Mouse (Mus musculus) gastrocnemius, postnatal 36 days (tissue): Measurements from ENCODE around the gene Cyp2f2. TPM values are rescaled to one million over a fixed set of nuclear protein-coding genes. Genes with fewer than 3 reads are reported as not detected.

Experiments
- DNase-seq, 2 experiments: peaks; one replicate each; pipeline ENCODE4 v3.0.0; 2022
- intact Hi-C: fragments of 180-260 bp; cut with DNase I; formaldehyde crosslinking; loops from one replicate; pipeline ENCODE4 v1.15.1; 2025
- microRNA-seq, 2 experiments: library from miRNA; unstranded; fragments of <30 nt; microRNA quantifications; one replicate each; pipeline ENCODE4 v1.2.0; 2021
- total RNA-seq, 2 experiments: library from RNA; stranded (reverse); gene quantifications; 2 replicates each; pipeline ENCODE4 v1.2.3; 2021

Gene Cyp2f2
- total RNA-seq, 2 experiments from 2014 or later: 0.67 to 0.89 TPM

DNA sequence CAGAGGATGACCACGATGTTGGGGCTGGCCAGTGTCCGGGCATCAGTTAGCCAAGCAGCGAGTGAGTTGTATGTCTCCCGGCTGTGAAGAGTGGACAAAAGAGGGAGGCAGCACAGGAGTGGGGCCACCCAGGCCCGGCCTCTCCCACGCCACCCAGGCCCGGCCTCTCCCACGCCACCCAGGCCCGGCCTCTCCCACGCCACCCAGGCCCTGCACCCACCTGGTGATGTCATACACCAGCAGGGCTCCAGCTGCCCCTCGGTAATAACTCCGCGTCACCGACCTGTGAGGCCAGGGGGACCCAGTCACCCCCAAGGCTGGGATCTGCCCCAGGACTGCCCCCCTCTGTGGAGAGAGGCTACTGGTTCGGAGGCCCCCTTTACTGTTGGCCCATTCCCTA lies 54.8 kb downstream of the Cyp2f2 start:
- peak in 1 of 2 experiments; percentile 2 for DNase-seq

DNA sequence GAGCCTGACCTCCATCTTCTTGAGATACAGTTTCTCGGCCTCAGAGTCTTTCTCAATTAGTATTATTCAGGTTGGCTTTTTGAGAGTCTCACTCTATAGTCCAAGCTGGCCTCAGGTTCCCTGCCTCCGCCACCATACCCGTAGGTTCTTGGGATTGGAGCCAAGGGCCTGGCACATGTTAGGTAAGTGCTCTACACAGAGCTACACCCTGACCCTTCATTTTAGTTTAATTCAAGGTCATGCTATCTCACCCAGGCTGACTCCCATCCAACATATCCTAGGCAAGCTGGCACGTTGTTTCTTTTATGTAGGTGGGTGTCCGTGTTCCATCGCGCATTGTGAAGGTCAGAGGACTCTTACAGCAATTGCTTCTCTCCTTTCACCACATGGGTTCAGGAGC lies 55.2 kb downstream of the Cyp2f2 start:
- DNase-seq: no peak
- intact Hi-C loops: no loop called here

More for the DNA sequence above, 54.8 kb downstream of the Cyp2f2 start:
- intact Hi-C loops: no loop called here

DNA sequence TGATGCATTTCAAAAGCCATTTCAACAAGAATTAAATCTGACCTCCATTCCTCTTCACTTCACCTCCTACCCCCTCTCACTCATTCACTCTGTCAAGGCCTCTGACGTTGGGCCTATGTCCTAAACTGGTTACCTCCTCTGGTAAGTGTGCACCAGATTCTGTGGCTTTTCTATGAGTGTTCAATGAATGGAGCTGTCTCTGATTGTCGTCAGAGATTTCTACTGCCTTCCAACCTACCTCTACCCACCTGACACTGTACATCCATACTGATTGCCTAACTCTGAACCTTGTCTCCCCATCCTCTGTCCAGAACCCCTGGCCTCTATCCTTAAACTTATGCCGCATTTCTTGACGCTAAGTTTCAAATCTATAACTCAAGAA lies 58.2 kb downstream of the Cyp2f2 start:
- intact Hi-C loops: no loop called here

DNA sequence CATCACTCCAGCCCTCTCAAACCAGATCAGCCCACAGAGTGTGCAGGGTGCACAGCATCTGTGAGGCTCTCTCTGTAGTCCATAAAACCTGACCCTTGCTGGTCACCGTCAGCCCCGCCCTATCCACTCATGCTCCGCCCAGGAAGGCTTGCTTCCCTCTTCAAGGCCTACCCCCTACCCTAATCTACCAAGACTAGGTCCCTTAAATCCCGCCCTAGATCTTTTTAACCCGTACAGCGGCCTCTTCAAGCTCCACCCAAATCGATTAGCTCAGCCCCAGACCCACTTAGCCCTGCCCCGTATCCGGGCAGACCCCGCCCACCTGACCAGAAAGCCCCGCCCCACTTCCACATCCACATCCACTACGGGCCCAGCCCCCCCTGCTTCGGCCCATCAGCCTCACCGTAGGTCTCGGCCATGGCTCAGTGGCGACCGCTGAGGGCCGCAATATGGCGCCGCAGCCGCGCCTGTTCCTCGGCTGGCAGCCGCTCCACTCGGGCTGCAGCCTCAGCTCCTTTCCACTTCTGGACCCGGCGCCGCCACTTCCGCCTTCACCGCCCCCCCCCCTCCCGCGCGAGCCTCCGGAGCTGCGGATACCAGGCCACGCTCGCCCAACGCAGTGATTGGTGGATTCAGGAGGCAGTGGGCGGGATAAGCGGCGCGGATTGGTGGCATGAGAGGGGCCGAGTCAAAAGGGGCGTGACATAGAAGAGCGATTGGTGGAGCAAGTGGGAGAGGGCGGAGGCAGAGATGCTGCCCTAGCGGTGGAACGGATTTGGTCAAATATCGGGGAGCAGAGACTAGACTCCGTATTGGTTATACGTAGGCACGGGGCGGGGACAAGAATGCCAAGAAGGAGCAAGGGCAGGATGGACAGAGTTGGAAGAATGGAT lies 58.9 kb downstream of the Cyp2f2 start, which contains the start of gene Rab4b:
Rab4b (minus strand) TSS at position 573 of the 893 bp plus-strand sequence.
- intact Hi-C loops: no loop called here
- DNase-seq: peak; percentile 98 to 99

More for the DNA sequence above, 58.2 kb downstream of the Cyp2f2 start:
- no peak for DNase-seq

DNA sequence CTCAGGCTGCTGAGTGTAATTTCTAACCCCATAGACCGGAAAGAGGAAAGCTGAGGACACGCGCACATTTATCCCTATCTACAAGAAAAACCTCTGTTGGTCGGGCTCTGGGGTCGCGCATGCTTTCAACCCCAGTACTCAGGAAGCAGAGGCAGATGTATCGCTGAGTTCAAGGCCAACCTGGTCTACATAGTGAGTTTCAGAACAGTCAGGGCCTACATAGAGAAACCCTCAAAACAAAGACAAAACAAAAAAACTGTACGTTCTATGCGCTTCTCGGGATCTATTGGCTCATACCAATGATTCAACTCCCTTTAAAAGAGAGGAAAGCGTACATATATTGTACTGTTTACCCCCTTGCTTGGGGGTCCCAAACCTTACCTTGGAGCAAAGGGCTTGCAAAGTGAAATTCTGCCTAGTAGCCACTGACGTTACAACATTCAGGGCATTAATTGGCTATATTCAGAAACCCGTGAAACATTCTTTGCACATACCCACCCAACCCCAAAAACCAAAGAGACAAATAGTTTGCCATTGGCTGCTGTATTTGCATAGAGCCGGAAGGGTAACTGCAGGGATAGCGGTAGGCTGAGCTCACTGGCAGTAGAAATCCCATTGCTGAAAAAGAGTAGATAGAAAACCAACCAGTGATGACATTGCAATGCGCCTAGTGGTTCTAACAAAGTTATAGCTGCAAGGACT lies 59.7 kb downstream of the Cyp2f2 start:
- no peak for DNase-seq
- intact Hi-C loops: no loop called here

DNA sequence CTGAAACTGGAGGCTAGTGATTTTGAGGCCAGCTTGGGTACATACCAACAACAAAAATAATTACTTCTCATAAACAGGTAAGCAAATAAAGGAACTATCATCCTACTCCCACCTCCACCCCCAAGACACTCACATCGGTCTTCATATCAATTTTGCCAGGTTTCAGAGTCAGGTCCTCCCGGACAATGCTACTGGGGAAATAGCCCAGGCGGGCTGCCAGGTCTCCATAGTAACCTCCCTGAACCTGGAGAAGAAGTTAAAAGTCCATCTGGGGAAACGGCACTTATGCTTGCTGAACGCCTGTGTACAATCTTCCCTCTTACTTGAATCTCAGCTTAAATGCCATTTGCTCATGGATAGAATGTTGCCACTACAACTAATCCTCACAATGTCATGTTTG lies 60.3 kb downstream of the Cyp2f2 start:
- intact Hi-C loops: no loop called here
- peak; percentile 51 to 59 for DNase-seq

DNA sequence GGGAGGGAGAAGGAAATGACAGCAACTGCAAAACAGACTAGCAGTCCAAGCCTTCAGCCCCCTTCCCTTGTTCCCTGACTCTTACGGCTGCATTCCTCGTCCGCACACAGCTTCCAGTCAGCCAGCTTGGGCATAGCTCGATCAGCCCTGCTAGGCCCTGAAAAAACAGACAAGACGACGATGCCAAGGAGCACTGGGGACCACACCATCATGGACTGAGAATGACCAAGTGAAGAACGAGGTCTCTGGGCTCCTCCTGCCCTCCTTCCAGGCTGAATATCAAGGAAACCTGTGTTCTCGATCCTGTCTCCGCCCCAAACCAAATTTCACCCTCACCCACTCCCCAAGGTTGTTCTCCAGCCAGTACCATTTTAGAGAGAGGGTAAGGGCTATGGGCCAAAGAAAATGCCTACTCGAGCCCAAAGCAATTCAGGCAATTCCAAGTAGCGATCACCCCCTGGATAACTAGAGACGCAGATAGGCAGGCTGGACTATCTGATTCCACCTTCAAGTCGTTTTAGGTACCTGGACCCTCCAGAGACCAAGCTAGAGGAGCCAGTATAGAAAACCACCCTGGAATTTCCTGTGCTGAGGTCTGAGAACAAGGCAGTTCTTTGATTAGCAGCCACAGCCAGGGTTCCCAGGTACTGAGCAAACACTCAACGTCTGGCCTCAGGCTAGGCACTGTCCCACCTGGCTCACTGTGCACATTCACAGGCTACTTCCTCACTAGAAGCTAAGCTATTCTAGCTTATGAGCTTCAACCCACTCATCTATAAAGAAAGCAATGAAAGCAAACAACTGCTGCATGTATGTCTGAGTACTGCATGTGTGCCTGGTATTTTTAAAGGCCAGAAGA lies 61.4 kb downstream of the Cyp2f2 start, which contains the start of the genes Gm21983 and Mia:
Gm21983 (minus strand) TSS at position 250 of the 859 bp plus-strand sequence.
Mia (minus strand) TSS at position 321 of the 859 bp plus-strand sequence.
- intact Hi-C loops: no loop called here

DNA sequence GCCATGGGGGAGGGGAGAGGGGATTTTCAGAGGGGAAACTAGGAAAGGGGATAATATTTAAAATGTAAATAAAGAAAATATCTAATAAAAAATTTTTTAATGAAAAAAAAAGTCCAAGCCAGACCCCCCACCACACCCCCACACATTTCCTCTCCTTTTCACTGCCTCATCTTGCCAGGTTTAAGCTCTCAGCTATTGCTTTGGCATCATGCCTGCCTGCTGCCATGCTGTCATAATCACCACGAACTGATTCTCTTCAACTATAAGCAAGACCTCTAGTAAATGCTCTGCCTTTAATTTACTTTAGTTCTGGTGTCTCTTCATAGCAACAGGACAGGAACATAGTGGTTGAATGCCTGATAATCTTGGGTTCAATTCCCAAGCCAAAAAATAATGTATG lies 62.8 kb downstream of the Cyp2f2 start:
- no peak for DNase-seq
- intact Hi-C loops: no loop called here

More for the DNA sequence above, 61.4 kb downstream of the Cyp2f2 start, which contains the start of the genes Gm21983 and Mia:
- no peak for DNase-seq

Small RNA genes within 50 kb of the gene (microRNA-seq; reads per million reads assigned to microRNA genes)
- gene Mir3101: 0 reads per million in 2 experiments

Other genes starting within 250 kb of the Cyp2f2 start
- not detected for gene Cyp2a22, start 180.5 kb upstream of the Cyp2f2 start, total RNA-seq
- gene Cyp2a12, start 90.8 kb upstream of the Cyp2f2 start, total RNA-seq: not detected
- gene Cyp2t4, start 33.8 kb downstream of the Cyp2f2 start, total RNA-seq: not detected
- 100 to 1,000 TPM in 1 of 2 experiments, 10 to 100 TPM in 1; 99.1 to 112 TPM for gene Egln2, start 46.9 kb downstream of the Cyp2f2 start, total RNA-seq
- 1 to 10 TPM; 8.5 to 9.3 TPM for gene Rab4b, start 59.0 kb downstream of the Cyp2f2 start, total RNA-seq
- gene Gm21983, start 61.2 kb downstream of the Cyp2f2 start, total RNA-seq: not detected
- under 1 TPM; 0.57 to 0.69 TPM for gene Mia, start 61.2 kb downstream of the Cyp2f2 start, total RNA-seq
- gene BC024978, start 75.9 kb downstream of the Cyp2f2 start, total RNA-seq: 10 to 100 TPM; 11.6 to 18.1 TPM
- 10 to 100 TPM; 29.9 to 32.9 TPM for gene Snrpa, start 76.4 kb downstream of the Cyp2f2 start, total RNA-seq
- gene Itpkc, start 108.8 kb downstream of the Cyp2f2 start, total RNA-seq: 1 to 10 TPM; 3.3 to 3.6 TPM
- 1 to 10 TPM; 2.5 to 3.1 TPM for gene Coq8b, start 113.1 kb downstream of the Cyp2f2 start, total RNA-seq
- 1 to 10 TPM; 4.4 TPM for gene Numbl, start 138.5 kb downstream of the Cyp2f2 start, total RNA-seq
- 10 to 100 TPM; 62.1 to 65.3 TPM for gene Ltbp4, start 217.8 kb downstream of the Cyp2f2 start, total RNA-seq
- 1 to 10 TPM; 1.7 to 2.1 TPM for gene Shkbp1, start 236.1 kb downstream of the Cyp2f2 start, total RNA-seq
- not detected for gene Gm20479, start 237.5 kb downstream of the Cyp2f2 start, total RNA-seq